17 mouse cellular contexts compared by ENCODE assay signal in genomic region chrX:163996754-163997153, GRCm38 (mm10).
"Had no signal": no experiment of that assay in that cellular context is flagged by ENCODE, and none has a peak within 500 bp of the region (broad histone marks: within the 10 kb centered on the region; RNA-seq: fewer than 3 reads in every experiment).

No protein-coding gene starts in this region.

- ATAC-seq: hindbrain, postnatal 0 days; intestine, embryonic 16.5 days had no signal

- DNase-seq: gastrocnemius, adult 2 months; gastrocnemius, postnatal 10 days; gastrocnemius, postnatal 25 days; heart, adult 11 months; heart, adult 2 months; heart, postnatal 14 days; heart, postnatal 36 days; kidney, adult 11 months; kidney, adult 2 months; kidney, adult 9 months; kidney, postnatal 14 days; kidney, postnatal 36 days; layer of hippocampus, adult 9-11 months; layer of hippocampus, postnatal 36 days; liver had no signal
